Mouse (Mus musculus) G1E-ER4 (cell line): ENCODE measurements around the gene Iqgap1. TPM values are rescaled to one million over a fixed set of nuclear protein-coding genes. Genes with fewer than 3 reads are reported as not detected.

ENCODE experiments used
- GATA1 ChIP-seq: IDR thresholded peaks from one replicate; pipeline ENCODE4 v1.8.0; 2012; ENCODE audit warnings: low read length, inconsistent platforms
- polyA plus RNA-seq: library from polyadenylated mRNA; stranded (reverse); fragments of >175 nt; gene quantifications from 2 replicates; pipeline ENCODE4 v1.2.3, GENCODE M21; 2012

Iqgap1 gene
- polyA plus RNA-seq, 1 experiment = 12.6 TPM

- no peak for TF ChIP-seq GATA1
Measured at GRCm38 (mm10) chr7:80786746-80787145, 39.0 kb downstream of the Iqgap1 start.

GRCm38 (mm10) chr7:80783841-80784240 lies 41.9 kb downstream of the Iqgap1 start:
- no peak for TF ChIP-seq GATA1

- no peak for TF ChIP-seq GATA1
Measured at GRCm38 (mm10) chr7:80782155-80783109, 43.3 kb downstream of the Iqgap1 start.

- no peak for TF ChIP-seq GATA1
Measured at GRCm38 (mm10) chr7:80781444-80782120, 44.2 kb downstream of the Iqgap1 start.

GRCm38 (mm10) chr7:80778958-80779669 lies 46.7 kb downstream of the Iqgap1 start:
- no peak for TF ChIP-seq GATA1

- no peak for TF ChIP-seq GATA1
Measured at GRCm38 (mm10) chr7:80778376-80778775, 47.4 kb downstream of the Iqgap1 start.

- no peak for TF ChIP-seq GATA1
Measured at GRCm38 (mm10) chr7:80777151-80777550, 48.6 kb downstream of the Iqgap1 start.

- no peak for TF ChIP-seq GATA1
Measured at GRCm38 (mm10) chr7:80776090-80776489, 49.7 kb downstream of the Iqgap1 start.

- no peak for TF ChIP-seq GATA1
Measured at GRCm38 (mm10) chr7:80775448-80775904, 50.3 kb downstream of the Iqgap1 start.

- no peak for TF ChIP-seq GATA1
Measured at GRCm38 (mm10) chr7:80774615-80775447, 50.9 kb downstream of the Iqgap1 start.

GRCm38 (mm10) chr7:80773834-80774614 lies 51.8 kb downstream of the Iqgap1 start:
- no peak for TF ChIP-seq GATA1

- TF ChIP-seq GATA1 = no peak
Measured at GRCm38 (mm10) chr7:80770466-80770865, 55.3 kb downstream of the Iqgap1 start.

GRCm38 (mm10) chr7:80766861-80767312 lies 58.9 kb downstream of the Iqgap1 start:
- no peak for TF ChIP-seq GATA1

- no peak for TF ChIP-seq GATA1
Measured at GRCm38 (mm10) chr7:80766072-80766471, 59.7 kb downstream of the Iqgap1 start.
